Mouse (Mus musculus): Measurements from ENCODE around the gene Sbf1. TPM values are rescaled to one million over a fixed set of nuclear protein-coding genes. Genes with fewer than 3 reads are reported as not detected.

Sbf1 gene
- total RNA-seq (2023) = 395 TPM

GRCm38 (mm10) chr15:89315190-89315731, at the start of gene Sbf1:
Gene Sbf1 (minus strand): TSS chr15:89315311.

GRCm38 (mm10) chr15:89355241-89356187, 40.4 kb upstream of the Sbf1 start, which contains the start of the genes Lmf2 and Ncaph2:
Gene Lmf2 (minus strand): TSS chr15:89355659.
Gene Ncaph2 (plus strand): TSS chr15:89355719.

GRCm38 (mm10) chr15:89334271-89334670, 19.2 kb upstream of the Sbf1 start, which contains the start of gene Miox:
Gene Miox (plus strand): TSS chr15:89334398.

GRCm38 (mm10) chr15:89322670-89323522, 7.8 kb upstream of the Sbf1 start, which contains the start of gene Adm2:
Gene Adm2 (plus strand): TSS chr15:89322720.

Other genes starting within 250 kb of the Sbf1 start
- gene Trabd, start 240.2 kb downstream of the Sbf1 start, total RNA-seq (2023) = 38.6 TPM
- 23.0 TPM for gene Selenoo, start 226.2 kb downstream of the Sbf1 start, total RNA-seq (2023)
- gene Tubgcp6, start 192.2 kb downstream of the Sbf1 start, total RNA-seq (2023) = 36.6 TPM
- 25.4 TPM for gene Hdac10, start 186.6 kb downstream of the Sbf1 start, total RNA-seq (2023)
- 3.9 TPM for gene Mapk12, start 174.6 kb downstream of the Sbf1 start, total RNA-seq (2023)
- gene Mapk11, start 165.7 kb downstream of the Sbf1 start, total RNA-seq (2023) = 26.2 TPM
- 2.8 TPM for gene Plxnb2, start 134.5 kb downstream of the Sbf1 start, total RNA-seq (2023)
- gene Dennd6b, start 118.8 kb downstream of the Sbf1 start, total RNA-seq (2023) = 21.9 TPM
- 52.2 TPM for gene Ppp6r2, start 103.8 kb downstream of the Sbf1 start, total RNA-seq (2023)
- not detected for gene Adm2, start 7.4 kb upstream of the Sbf1 start, total RNA-seq (2023)
- gene Miox, start 19.1 kb upstream of the Sbf1 start, total RNA-seq (2023) = not detected
- 29.6 TPM for gene Lmf2, start 40.3 kb upstream of the Sbf1 start, total RNA-seq (2023)
- gene Ncaph2, start 40.4 kb upstream of the Sbf1 start, total RNA-seq (2023) = 113 TPM
- gene Sco2, start 58.5 kb upstream of the Sbf1 start, total RNA-seq (2023) = 18.0 TPM
- 0.56 TPM for gene Tymp, start 61.7 kb upstream of the Sbf1 start, total RNA-seq (2023)
- not detected for gene Odf3b, start 64.0 kb upstream of the Sbf1 start, total RNA-seq (2023)
- gene Klhdc7b, start 69.6 kb upstream of the Sbf1 start, total RNA-seq (2023) = not detected
- not detected for gene Syce3, start 95.2 kb upstream of the Sbf1 start, total RNA-seq (2023)
- gene Cpt1b, start 110.6 kb upstream of the Sbf1 start, total RNA-seq (2023) = 8.1 TPM
- 7.5 TPM for gene C730034F03Rik, start 114.3 kb upstream of the Sbf1 start, total RNA-seq (2023)
- gene Gm44502, start 114.4 kb upstream of the Sbf1 start, total RNA-seq (2023) = 0.62 TPM
- gene Chkb, start 114.6 kb upstream of the Sbf1 start, total RNA-seq (2023) = 220 TPM
- not detected for gene Mapk8ip2, start 138.6 kb upstream of the Sbf1 start, total RNA-seq (2023)
- 15.0 TPM for gene Arsa, start 162.1 kb upstream of the Sbf1 start, total RNA-seq (2023)
- 0.32 TPM for gene Shank3, start 184.3 kb upstream of the Sbf1 start, total RNA-seq (2023)

All from CD4-positive naive resting alpha-beta T cell, adult 76 days (primary cell).